Mouse (Mus musculus) ES-E14 (cell line): ENCODE data around the gene Ly6g5c. TPM values are rescaled to one million over a fixed set of nuclear protein-coding genes. Genes with fewer than 3 reads are reported as not detected.
A peak's percentile ranks its signal among the peaks of the same experiment; 100 is the strongest.

Experiments
- DNase-seq: peaks from one replicate; pipeline ENCODE4 v3.0.0-alpha.2; 2013; ENCODE audit warnings: low read depth, low spot score
- H3K27ac ChIP-seq: 2 replicates; pipeline ENCODE4 v1.5.1; 2012; ENCODE audit warnings: low read depth, mild to moderate bottlenecking, low read length, moderate library complexity, mixed read lengths; ENCODE audit not compliant: poor library complexity, insufficient read depth, severe bottlenecking
- H3K36me3 ChIP-seq: 2 replicates; pipeline ENCODE4 v1.6.1; 2012; ENCODE audit warnings: mild to moderate bottlenecking, low read length, moderate library complexity, mixed read lengths; ENCODE audit not compliant: control insufficient read depth, poor library complexity, insufficient read depth, severe bottlenecking
- H3K4me1 ChIP-seq, 2 experiments: fragments of 150-350 bp in 1 of 2; sonication (generic) in 1 of 2; 2 replicates each; pipeline ENCODE4 v1.6.1; 2012; ENCODE audit warnings: low read length in 2 of 2, mild to moderate bottlenecking in 1 of 2, mixed read lengths in 1 of 2; ENCODE audit not compliant: control insufficient read depth in 2 of 2, insufficient read depth in 2 of 2, poor library complexity in 1 of 2
- H3K4me3 ChIP-seq, 2 experiments: fragments of 150-350 bp in 1 of 2; sonication (generic) in 1 of 2; 2 replicates each; pipeline ENCODE4 v1.5.1; 2012; ENCODE audit warnings: low read length in 2 of 2, low read depth in 1 of 2, mild to moderate bottlenecking in 1 of 2, mixed read lengths in 1 of 2; ENCODE audit not compliant: insufficient read depth in 1 of 2, poor library complexity in 1 of 2, severe bottlenecking in 1 of 2
- H3K9ac ChIP-seq: 2 replicates; pipeline ENCODE4 v1.6.1; 2012; ENCODE audit warnings: low read depth, mild to moderate bottlenecking, low read length, mixed read lengths; ENCODE audit not compliant: poor library complexity, insufficient read depth, severe bottlenecking
- H3K9me3 ChIP-seq: fragments of 150-350 bp; sonication (generic); 2 replicates; pipeline ENCODE4 v1.6.1; 2012; ENCODE audit warnings: low read depth, mild to moderate bottlenecking, low read length; ENCODE audit not compliant: control insufficient read depth, insufficient read depth
- CHD2 ChIP-seq: IDR thresholded peaks from 2 replicates; pipeline ENCODE4 v1.6.1; 2014; ENCODE audit warnings: mild to moderate bottlenecking, low read depth, low read length, inconsistent platforms
- HCFC1 ChIP-seq: IDR thresholded peaks from 2 replicates; pipeline ENCODE4 v1.6.1; 2012; ENCODE audit warnings: low read length, inconsistent platforms, borderline replicate concordance; ENCODE audit not compliant: insufficient read depth
- MAFK ChIP-seq: IDR thresholded peaks from 2 replicates; pipeline ENCODE4 v1.6.1; 2014; ENCODE audit warnings: mild to moderate bottlenecking, low read depth, low read length, inconsistent platforms; ENCODE audit not compliant: insufficient read depth
- ZC3H11A ChIP-seq: IDR thresholded peaks from 2 replicates; pipeline ENCODE4 v1.6.1; 2012; ENCODE audit warnings: low read depth, mild to moderate bottlenecking, inconsistent platforms, low read length, borderline replicate concordance
- ZNF384 ChIP-seq: IDR thresholded peaks from 2 replicates; pipeline ENCODE4 v1.6.1; 2012; ENCODE audit warnings: low read depth, low read length, inconsistent platforms
- in situ Hi-C, 2 experiments: fragments of 600-800 bp; cut with MboI; formaldehyde crosslinking; loops; one replicate each; pipeline ENCODE4 v1.15.1; 2025; ENCODE audit warnings: low sequenced_read_pairs in 2 of 2, inconsistent platforms in 1 of 2; ENCODE audit not compliant: unreplicated experiment in 2 of 2
- total RNA-seq: library from RNA; depleted of rRNA; stranded (reverse); fragments of 300-350 nt; gene quantifications from 2 replicates; pipeline ENCODE4 v1.2.3, GENCODE M21; 2012

Gene Ly6g5c
- total RNA-seq, 1 experiment: 0.49 TPM

- Histone ChIP-seq H3K4me1 (peaks cover 6 to 32% of the 10 kb centered on the region in 2 experiments), H3K9ac (peak within 1 kb of the TSS; percentile 67), H3K36me3 (peaks cover 8% of the 10 kb centered on the region; the same call in 1 of the 2 replicates), H3K9me3 (no peaks in the 10 kb centered on the region), H3K4me3 (peak within 1 kb of the TSS; percentile 63 to 64), H3K27ac (peak within 1 kb of the TSS; percentile 85)
- DNase-seq: peak; percentile 77
- in situ Hi-C loops: no loop called here
- TF ChIP-seq ZNF384: no peak
- TF ChIP-seq HCFC1: no peak
- no peak for TF ChIP-seq CHD2
- no peak for TF ChIP-seq MAFK
- TF ChIP-seq ZC3H11A: no peak
These were observed 42.8 kb upstream of the Ly6g5c start, which contains the start of gene Ly6g6c for GRCm38 (mm10) chr17:35064951-35065947. TSS of gene Ly6g6c (plus strand) at chr17:35065388.

DNA sequence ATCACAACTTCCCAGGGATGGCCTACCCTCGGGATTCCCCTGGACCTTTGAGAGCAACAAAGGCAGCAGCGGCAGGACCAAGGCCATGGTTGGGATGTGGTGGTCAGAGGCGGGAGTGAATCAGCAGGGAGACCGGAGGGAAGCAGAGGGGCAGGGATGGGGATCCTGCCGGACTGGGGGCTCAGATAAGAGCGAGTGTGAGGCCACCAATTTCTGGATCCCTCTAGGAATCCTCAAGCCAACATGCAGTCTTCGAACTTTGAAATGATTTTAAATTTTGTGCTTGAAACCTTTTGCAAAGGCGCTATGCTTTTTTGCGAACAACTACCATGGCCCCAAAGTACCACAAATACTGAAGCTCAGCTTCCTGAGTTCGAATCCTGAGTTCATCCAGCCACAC is 42.0 kb upstream of the Ly6g5c start, which contains the start of gene Mpig6b:
TSS of gene Mpig6b (minus strand) at position 101 of the 400 bp plus-strand sequence.
- peaks cover 4% of the 10 kb centered on the region; the same call in 1 of the 2 replicates for H3K36me3 ChIP-seq
- H3K9ac ChIP-seq: peak within 1 kb of the TSS; percentile 67
- in situ Hi-C loops: no loop called here
- H3K27ac ChIP-seq: peak within 1 kb of the TSS; percentile 85
- no peak for TF ChIP-seq MAFK
- TF ChIP-seq ZC3H11A: no peak
- TF ChIP-seq HCFC1: no peak
- no peak for TF ChIP-seq CHD2
- no peak for TF ChIP-seq ZNF384
- no peak for DNase-seq
- peaks cover 6 to 30% of the 10 kb centered on the region in 2 experiments for H3K4me1 ChIP-seq
- peak within 1 kb of the TSS; percentile 63 to 64 for H3K4me3 ChIP-seq
- H3K9me3 ChIP-seq: no peaks in the 10 kb centered on the region

DNA sequence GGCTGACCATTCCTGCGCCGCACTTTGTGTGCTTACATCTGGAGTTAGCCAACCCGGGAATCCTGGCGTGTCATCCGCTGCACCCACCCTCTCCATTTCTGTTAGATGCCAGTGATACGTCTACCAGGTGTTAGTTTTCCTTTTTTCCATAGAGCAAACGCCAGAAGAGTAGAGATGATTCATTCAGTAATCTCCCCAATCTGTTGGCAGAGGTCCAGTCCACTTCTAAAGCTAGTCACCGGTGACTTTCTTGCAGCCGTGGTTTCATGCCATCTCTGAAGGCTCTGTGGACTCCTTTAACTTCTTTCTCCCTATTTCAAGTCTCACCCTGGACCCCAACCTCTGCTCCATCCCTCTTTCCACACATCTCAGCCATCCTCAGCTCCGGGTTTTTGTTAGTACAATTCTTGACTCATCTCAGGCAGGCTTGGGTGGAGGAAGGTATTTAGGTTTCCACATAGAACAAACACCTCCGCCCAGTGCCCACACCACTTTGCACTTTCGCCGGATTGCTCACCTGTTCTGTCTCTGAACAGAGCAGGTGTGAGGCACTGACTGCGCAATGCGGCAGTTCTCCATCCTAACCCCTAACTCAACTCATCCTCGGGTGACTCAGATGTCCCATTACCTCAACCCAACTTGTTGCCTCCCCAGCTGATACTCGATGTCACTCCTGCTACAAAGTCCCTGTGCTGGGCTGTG is 39.7 kb upstream of the Ly6g5c start:
- H3K36me3 ChIP-seq: no peaks in the 10 kb centered on the region
- H3K4me3 ChIP-seq: no peak overlapping the region
- H3K9me3 ChIP-seq: no peaks in the 10 kb centered on the region
- H3K4me1 ChIP-seq: peaks cover 8 to 23% of the 10 kb centered on the region in 2 experiments; a peak in 3 of 4 replicates
- DNase-seq: no peak
- no peak overlapping the region for H3K9ac ChIP-seq
- in situ Hi-C loops: no loop called here
- no peak overlapping the region for H3K27ac ChIP-seq
- TF ChIP-seq ZC3H11A (no peak), MAFK (no peak), CHD2 (no peak), HCFC1 (no peak), ZNF384 (no peak)

DNA sequence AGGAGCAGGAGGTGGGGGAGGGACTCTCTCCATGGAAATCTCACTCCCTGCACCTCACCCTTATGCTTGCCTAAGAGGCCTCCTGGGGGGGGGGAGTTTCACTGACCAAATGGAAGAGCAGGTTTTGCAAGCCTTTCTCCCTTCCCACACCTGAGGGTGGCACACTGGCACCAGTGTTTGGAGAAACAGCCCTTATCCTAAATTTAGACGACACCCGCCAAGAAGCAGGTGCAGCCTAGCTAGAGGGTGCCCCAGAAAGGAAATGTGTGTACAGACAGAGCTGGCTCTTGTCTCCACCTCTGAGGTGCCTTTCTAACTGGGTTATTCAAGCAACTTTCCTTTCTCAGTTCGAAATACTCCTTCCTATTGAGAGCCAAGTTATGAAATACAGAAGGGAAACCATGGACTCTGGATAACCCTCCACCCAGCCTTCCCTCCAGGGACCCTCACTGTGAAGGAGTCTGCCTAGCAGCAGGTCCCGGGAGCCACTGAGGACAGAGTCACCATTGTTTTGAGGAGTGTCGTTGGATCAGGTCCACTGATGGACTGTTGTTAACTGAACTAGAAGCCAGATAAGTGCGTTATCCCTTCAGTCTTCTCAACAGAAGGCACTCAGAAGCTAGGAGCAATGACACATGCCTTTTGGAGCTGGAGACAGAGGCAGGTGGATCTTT is 37.4 kb upstream of the Ly6g5c start:
- DNase-seq: no peak

More for the DNA sequence above, 37.4 kb upstream of the Ly6g5c start:
- Histone ChIP-seq H3K9ac (no peak overlapping the region), H3K36me3 (no peaks in the 10 kb centered on the region), H3K27ac (no peak overlapping the region), H3K9me3 (no peaks in the 10 kb centered on the region), H3K4me3 (no peak overlapping the region), H3K4me1 (peaks cover 9 to 16% of the 10 kb centered on the region in 2 experiments; a peak in 3 of 4 replicates)
- TF ChIP-seq ZC3H11A (no peak), CHD2 (no peak), MAFK (no peak), HCFC1 (no peak), ZNF384 (no peak)
- in situ Hi-C loops: no loop called here
